Mouse (Mus musculus): Measurements from ENCODE around the gene Ttc22. TPM values are rescaled to one million over a fixed set of nuclear protein-coding genes. Genes with fewer than 3 reads are reported as not detected.
A peak's percentile ranks its signal among the peaks of the same experiment; 100 is the strongest.

Ttc22 gene
- total RNA-seq, 2 experiments from 2014 or later: 1.0 to 1.7 TPM

- intact Hi-C loops (cut with DNase I): no loop called here
These were observed 24.9 kb downstream of the Ttc22 start for GRCm38 (mm10) chr4:106647137-106647536.

GRCm38 (mm10) chr4:106650833-106651527, 28.7 kb downstream of the Ttc22 start, which contains the start of gene Pars2:
Gene Pars2 (plus strand): TSS chr4:106651069.
- intact Hi-C loops (cut with DNase I): no loop called here
- DNase-seq (ENCODE audit: low spot score in 2 of 2): peak; percentile 96 to 98

More at GRCm38 (mm10) chr4:106647137-106647536, 24.9 kb downstream of the Ttc22 start:
- no peak for DNase-seq (ENCODE audit: low spot score in 2 of 2)

GRCm38 (mm10) chr4:106652546-106652945, 30.3 kb downstream of the Ttc22 start:
- DNase-seq (ENCODE audit: low spot score in 2 of 2): no peak
- intact Hi-C loops (cut with DNase I): no loop called here

DNA sequence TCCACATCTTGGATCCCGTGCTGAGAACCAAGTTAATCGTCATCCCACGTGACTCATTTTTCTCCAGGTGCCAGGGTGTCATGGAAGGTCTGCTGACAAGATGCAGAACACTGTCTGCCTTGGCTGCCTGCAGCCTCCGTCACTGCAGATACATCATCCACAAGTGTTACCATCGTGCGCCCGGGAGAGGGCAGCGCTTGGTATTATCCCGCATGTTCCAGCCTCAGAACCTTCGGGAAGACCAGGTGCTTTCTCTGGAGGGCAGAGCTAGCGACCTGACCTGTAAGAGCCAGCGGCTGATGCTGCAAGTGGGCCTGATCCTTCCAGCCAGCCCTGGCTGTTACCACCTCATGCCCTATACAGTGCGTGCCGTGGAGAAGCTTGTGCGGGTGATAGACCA, 30.8 kb downstream of the Ttc22 start:
- intact Hi-C loops (cut with DNase I): no loop called here
- DNase-seq (ENCODE audit: low spot score in 2 of 2): no peak

DNA sequence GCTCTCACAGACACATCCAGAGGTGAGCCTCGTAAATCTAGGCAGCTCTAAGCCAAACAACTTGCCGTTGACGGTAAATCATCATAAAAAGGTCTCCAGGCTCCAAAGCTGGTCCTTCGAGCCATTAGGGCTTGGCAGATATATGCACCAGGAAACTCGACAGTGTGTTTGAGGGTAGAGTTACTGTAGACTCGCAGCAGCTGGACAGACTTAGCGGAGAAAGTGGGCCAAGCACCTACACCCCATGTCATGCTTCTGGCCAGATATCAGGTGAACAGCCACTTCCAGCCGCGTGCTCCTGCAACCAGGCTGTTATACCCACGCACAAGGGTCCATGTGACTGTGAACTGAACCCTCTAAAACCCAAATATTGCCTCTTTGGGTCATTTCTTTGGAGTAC, 33.4 kb downstream of the Ttc22 start:
- intact Hi-C loops (cut with DNase I): no loop called here
- no peak for DNase-seq (ENCODE audit: low spot score in 2 of 2)

GRCm38 (mm10) chr4:106663956-106664470, 41.8 kb downstream of the Ttc22 start:
- no peak for DNase-seq (ENCODE audit: low spot score in 2 of 2)
- intact Hi-C loops (cut with DNase I): no loop called here

- no peak for DNase-seq (ENCODE audit: low spot score in 2 of 2)
- intact Hi-C loops (cut with DNase I): no loop called here
These were observed 42.5 kb downstream of the Ttc22 start for GRCm38 (mm10) chr4:106664697-106665096.

DNA sequence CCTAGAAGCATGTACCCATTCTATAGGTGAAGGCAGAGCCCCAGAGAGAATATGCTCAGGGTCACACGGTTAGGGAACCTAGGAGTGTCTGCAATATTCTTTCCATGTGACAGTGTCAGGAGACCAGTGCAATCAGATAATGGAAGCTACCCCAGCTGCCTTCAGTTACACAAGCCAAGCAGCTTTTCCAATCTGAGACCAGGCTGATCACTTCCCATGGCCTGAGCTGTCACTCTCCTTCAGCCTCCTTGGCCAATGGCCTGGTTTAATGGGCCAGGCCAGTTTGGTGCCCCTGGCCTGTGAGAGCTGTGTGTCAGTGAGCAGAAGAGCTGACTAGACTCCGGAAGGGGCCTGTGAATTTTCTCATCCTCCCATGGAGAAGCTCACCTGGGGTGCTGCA, 43.0 kb downstream of the Ttc22 start:
- DNase-seq (ENCODE audit: low spot score in 2 of 2): no peak
- intact Hi-C loops (cut with DNase I): no loop called here

GRCm38 (mm10) chr4:106665673-106666072, 43.4 kb downstream of the Ttc22 start:
- intact Hi-C loops (cut with DNase I): no loop called here

GRCm38 (mm10) chr4:106666546-106666945, 44.3 kb downstream of the Ttc22 start:
- intact Hi-C loops (cut with DNase I): no loop called here
- no peak for DNase-seq (ENCODE audit: low spot score in 2 of 2)

More at GRCm38 (mm10) chr4:106665673-106666072, 43.4 kb downstream of the Ttc22 start:
- no peak for DNase-seq (ENCODE audit: low spot score in 2 of 2)

GRCm38 (mm10) chr4:106676749-106677148, 54.5 kb downstream of the Ttc22 start:
- DNase-seq (ENCODE audit: low spot score in 2 of 2): no peak
- intact Hi-C loops (cut with DNase I): no loop called here

DNA sequence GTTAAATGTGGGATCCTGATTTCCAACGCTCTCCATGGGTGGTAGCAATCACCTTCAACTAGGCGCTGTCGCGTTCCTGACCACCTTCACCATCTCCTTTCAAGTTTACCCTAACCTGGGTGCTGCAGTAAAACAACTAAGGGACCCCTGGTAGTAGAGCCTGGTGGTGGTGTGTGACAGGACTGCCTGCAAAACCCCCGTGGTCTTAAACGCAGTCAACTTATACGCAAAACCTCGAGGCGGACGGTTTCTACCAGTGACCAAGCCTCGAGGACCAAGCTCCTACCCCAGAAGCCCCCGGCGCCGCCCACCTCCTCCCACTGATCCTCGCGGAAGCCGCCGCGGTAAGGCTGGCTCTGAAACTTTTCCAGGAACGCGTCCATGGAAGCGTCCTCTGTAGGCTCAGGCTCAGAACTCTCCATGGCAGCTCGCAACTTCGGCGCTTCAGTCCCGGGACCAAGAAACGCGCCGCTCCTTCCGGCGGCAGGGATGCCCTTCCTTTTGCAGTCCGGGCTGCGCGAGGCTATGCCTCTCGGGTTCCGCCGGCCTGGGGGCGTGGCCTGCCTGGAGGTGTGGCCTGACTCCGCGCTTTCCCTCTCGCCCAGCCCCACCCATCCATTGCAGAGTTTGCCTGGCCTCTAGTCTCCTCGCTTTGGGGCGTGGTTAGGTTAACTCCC, 56.3 kb downstream of the Ttc22 start, which contains the start of gene Ttc4:
TSS of gene Ttc4 (minus strand) at position 503 of the 677 bp plus-strand sequence.
- peak; percentile 83 to 85 for DNase-seq (ENCODE audit: low spot score in 2 of 2)
- intact Hi-C loops (cut with DNase I): no loop called here

GRCm38 (mm10) chr4:106679152-106679551, 56.9 kb downstream of the Ttc22 start:
- DNase-seq (ENCODE audit: low spot score in 2 of 2): no peak
- intact Hi-C loops (cut with DNase I): no loop called here

DNA sequence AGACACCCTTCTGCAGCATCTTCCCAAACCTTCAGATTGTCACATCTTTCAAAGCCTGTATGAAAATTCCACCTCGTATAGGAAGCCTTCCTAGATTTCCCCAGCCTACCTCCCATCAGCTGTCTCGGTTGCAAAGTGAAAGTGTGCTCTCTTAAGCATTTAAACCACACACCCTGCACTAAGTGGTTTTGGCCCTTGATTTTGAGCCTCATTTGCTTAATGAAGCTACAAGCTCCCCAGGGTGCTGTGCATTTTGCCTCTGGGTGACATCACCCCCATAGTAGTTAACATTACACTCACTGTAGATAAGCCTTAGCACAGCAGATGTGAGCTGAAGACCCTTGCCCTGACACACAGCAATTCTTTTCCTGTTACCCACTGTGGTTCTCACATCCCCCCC, 58.7 kb downstream of the Ttc22 start:
- intact Hi-C loops (cut with DNase I): no loop called here
- DNase-seq (ENCODE audit: low spot score in 2 of 2): no peak

DNA sequence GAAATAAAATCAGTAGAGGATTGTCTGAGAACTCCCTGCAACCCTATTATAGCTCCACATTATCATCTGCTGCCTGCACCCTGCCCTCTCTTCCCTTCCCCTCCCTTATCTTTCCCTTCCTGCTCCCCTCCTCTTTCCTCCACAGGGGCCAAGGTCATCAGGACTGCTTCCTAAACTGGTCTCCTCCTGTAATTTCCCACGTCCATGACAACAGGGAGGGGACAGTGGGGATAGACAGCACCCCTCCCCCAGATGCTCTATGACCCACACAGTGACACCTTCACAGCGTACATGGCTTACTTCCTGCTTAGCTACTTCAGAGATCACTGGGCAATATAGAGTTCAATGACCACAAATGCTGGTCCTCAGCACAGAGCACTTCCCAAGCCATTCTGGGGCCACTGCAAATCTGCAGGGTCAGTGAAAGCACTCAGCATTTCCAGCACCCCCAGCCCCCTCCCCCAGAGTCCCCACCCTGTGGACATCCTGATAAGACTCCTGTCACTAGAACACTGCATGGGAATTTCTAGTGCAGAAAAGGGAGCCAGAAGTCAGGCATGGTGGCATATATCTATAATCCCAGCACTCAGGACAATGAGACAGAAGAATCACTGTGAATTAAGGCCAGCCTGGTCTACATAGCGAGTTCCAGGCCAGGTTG, 66.5 kb downstream of the Ttc22 start:
- intact Hi-C loops (cut with DNase I): no loop called here
- no peak for DNase-seq (ENCODE audit: low spot score in 2 of 2)

Other genes with a start within 250 kb of the Ttc22 start
- 1 to 10 TPM; 3.6 to 3.7 TPM for gene Pcsk9, start 158.1 kb upstream of the Ttc22 start, total RNA-seq (2021)
- gene Bsnd, start 130.1 kb upstream of the Ttc22 start, total RNA-seq (2021): not detected
- gene Dhcr24, start 61.4 kb upstream of the Ttc22 start, total RNA-seq (2021): 100 to 1,000 TPM in 1 of 2 experiments, 10 to 100 TPM in 1; 83.0 to 106 TPM
- not detected for gene Lexm, start 5.2 kb upstream of the Ttc22 start, total RNA-seq (2021)
- 1 to 10 TPM; 5.6 to 5.8 TPM for gene Pars2, start 28.6 kb downstream of the Ttc22 start, total RNA-seq (2021)
- 10 to 100 TPM; 40.4 to 47.7 TPM for gene Ttc4, start 56.5 kb downstream of the Ttc22 start, total RNA-seq (2021)
- gene Mroh7, start 108.5 kb downstream of the Ttc22 start, total RNA-seq (2021): 1 to 10 TPM; 2.2 to 4.1 TPM
- gene Fam151a, start 111.5 kb downstream of the Ttc22 start, total RNA-seq (2021): not detected
- gene Acot11, start 182.6 kb downstream of the Ttc22 start, total RNA-seq (2021): 10 to 100 TPM; 43.0 to 51.2 TPM